Mouse (Mus musculus) embryonic stem cell, embryonic (primary cell): Measurements from ENCODE around the gene Npm3.

Source experiments
- CTCF ChIA-PET, 4 experiments: fragments of 300-600 bp in 2 of 4; fragments of 350-600 bp in 2 of 4; sonication (Branson Sonifier 250); formaldehyde crosslinking; loops; one replicate each; lab custom pipeline; 2022; ENCODE audit warnings: inconsistent platforms in 2 of 4; lab: Charles Lee
- POLR2A ChIA-PET, 4 experiments: fragments of 300-600 bp in 2 of 4; fragments of 350-600 bp in 2 of 4; sonication (Branson Sonifier 250); formaldehyde crosslinking; loops; one replicate each; lab custom pipeline; 2022; ENCODE audit warnings: antibody characterized with exemption in 4 of 4, inconsistent platforms in 1 of 4; lab: Charles Lee

The Npm3 gene

DNA sequence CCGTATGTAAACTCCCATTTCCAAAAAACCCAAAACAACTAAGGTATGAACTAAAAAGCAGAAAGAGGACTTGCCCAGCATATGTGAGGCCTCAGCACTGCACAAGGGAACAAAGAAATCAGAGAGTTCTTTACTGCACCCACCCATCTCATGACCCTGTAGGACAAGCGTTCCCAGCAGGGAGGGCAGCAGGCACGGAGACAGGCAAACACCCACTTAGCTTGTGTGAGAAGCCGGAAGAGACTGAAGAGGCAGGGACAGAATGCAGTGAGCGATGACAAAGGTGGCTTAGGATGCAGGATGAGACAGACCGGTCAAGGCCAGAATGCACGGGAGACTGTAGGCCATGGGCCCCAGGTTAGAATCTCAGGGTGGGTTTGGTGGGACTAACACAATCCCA, 17.7 kb downstream of the Npm3 start:
- POLR2A ChIA-PET, result interaction anchor here in 3 of 4 experiments (0.5 to 4.0 kb wide), 16 partner anchors 8 to 511 kb away, joined by 3 to 17 read pairs (median 3); partner anchors contain the start of genes Fgf8 (in 1 of the 3) and Mgea5 (in 1 of the 3)
- CTCF ChIA-PET, result interaction anchor here (0.6 to 5.7 kb wide), 13 partner anchors 9 to 571 kb away, joined by 3 to 31 read pairs (median 8); no protein-coding TSS in a partner anchor

DNA sequence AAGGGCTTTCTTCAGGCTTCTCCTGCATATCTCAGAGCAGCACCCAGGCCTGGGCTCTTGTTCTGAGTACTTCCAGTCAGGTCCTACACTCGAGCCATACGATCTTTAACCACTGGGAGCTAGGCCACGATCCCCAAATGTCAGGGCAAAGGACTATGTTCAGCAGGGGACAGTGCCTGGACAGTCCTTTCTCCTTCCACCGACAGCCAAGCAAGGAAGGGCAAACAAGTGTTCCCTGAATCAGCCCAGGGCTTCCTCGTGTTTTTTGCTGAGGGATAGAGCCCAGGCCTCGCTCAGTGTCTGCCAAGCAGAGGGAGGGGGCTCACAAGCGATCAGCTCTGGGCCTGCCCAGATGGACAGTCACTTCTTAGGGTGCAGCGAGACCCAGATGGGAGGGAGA, 19.3 kb downstream of the Npm3 start:
- POLR2A ChIA-PET, result interaction anchor here in 1 of 4 experiments (1.0 to 1.9 kb wide), 2 partner anchors 8 to 15 kb away, joined by 3 to 9 read pairs; no protein-coding TSS in a partner anchor
- CTCF ChIA-PET, result interaction anchor here in 2 of 4 experiments (2.6 to 5.7 kb wide), 4 partner anchors 8 to 156 kb away, joined by 14 to 31 read pairs (median 22); no protein-coding TSS in a partner anchor

DNA sequence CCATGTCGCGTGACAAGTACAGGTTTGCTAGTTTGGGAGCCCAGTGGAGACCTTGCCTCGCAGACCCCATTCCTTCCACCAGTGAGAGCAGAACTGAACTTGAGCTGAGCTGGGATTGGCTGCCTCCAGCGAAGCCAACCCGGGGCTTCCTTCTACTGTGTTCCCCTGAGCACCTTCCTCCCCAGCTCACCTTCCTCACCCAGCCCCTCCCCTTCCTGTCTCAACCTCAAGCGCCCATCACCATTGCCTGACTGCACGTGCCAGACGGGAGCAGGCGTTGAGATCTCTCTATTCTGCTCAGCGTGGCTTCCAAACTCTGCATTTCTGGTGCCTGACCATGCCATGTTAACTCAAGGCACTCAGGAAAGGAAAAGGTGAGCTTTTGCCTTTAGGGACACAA, 22.2 kb downstream of the Npm3 start:
- POLR2A ChIA-PET, result interaction anchor here in 2 of 4 experiments (0.6 to 1.9 kb wide), 9 partner anchors 8 to 651 kb away, joined by 3 to 9 read pairs (median 3); no protein-coding TSS in a partner anchor
- CTCF ChIA-PET, result interaction anchor here (0.6 to 3.3 kb wide), 9 partner anchors 9 to 156 kb away, joined by 3 to 16 read pairs (median 4); no protein-coding TSS in a partner anchor

DNA sequence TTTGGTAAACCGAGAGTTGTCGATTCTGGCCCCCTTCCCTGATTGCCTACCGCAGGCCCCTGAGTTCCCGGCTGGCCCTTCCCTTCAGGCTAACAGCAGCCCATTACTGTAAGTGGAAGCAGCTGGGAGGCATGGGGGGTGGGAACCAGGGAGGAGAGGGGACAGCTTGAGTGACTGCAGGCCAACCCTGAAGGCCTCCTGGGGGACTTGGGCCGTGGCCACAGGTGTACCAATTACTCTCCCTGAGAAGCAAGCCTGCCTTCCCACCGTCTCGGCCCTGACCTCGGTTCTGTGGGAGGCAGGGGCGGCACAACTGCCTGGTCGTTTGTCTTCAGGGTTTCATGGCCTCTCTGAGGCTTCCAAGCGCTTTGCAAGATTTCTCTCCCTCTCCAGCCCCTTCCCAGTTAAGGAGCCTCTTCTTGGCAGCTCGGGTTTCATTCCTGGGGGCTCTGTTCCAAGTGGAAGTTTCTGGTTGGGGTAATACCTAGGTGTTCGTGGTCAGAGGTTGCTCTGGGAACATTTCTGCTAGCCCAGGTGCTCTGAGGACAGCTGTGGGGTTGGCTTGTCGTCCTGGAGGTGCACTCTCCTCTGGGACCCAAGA, 23.6 kb downstream of the Npm3 start:
- ChIA-PET CTCF (interaction anchor here in 1 of 4 experiments (2.4 to 3.3 kb wide), 2 partner anchors 21 to 152 kb away, joined by 15 to 16 read pairs; no protein-coding TSS in a partner anchor), POLR2A (interaction anchor here in 2 of 4 experiments (0.9 to 1.3 kb wide), 2 partner anchors 8 to 184 kb away, joined by 3 to 6 read pairs; no protein-coding TSS in a partner anchor)

DNA sequence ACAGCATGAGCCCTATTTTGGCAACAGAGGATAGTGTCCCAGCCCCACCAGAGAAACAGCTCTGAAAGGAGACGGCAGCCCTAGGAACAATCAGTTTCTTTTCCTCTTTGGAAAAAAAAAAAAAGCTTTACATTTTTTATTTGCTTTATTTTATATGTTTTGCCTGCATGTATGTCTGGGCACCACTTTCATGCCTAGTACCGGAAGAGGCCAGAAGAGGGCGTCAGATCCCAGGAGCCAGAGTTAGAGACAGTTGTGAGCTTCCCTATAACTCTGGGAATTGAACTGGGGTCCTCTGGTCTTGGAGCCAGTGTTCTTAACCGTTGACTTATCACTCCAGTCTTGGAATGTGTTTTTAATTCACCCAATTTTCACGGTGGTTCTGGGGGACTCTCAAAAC, 27.2 kb downstream of the Npm3 start:
- CTCF ChIA-PET, result interaction anchor here (0.6 to 4.3 kb wide), 66 partner anchors 9 to 782 kb away, joined by 3 to 30 read pairs (median 4); no protein-coding TSS in a partner anchor
- POLR2A ChIA-PET, result interaction anchor here in 3 of 4 experiments (0.5 to 1.3 kb wide), 10 partner anchors 8 to 175 kb away, joined by 3 to 5 read pairs (median 3); no protein-coding TSS in a partner anchor

DNA sequence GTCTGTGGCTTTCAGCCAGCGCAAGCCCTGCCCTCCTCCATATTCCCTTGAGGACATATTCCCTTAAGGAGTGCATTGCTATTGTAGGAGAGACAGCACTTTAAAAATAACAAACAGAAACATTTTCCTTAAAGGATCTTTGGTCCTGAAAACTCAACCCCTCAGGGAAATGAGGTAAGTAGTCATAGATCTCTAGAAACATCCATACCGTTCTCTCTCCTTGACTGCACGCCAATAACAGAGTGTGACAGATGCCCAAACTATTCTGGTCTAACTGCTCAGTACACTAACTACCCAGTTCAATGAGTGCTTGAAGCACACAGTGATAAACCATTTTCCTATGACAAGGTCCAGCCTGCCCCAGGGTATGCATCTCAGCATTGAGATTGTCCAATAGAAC, 31.1 kb downstream of the Npm3 start:
- CTCF ChIA-PET, result interaction anchor here in 3 of 4 experiments (0.7 to 3.0 kb wide), 11 partner anchors 9 to 498 kb away, joined by 3 to 10 read pairs (median 4); no protein-coding TSS in a partner anchor
- POLR2A ChIA-PET, result interaction anchor here in 2 of 4 experiments (0.5 to 1.9 kb wide), 4 partner anchors 8 to 18 kb away, joined by 3 to 6 read pairs (median 3); no protein-coding TSS in a partner anchor

DNA sequence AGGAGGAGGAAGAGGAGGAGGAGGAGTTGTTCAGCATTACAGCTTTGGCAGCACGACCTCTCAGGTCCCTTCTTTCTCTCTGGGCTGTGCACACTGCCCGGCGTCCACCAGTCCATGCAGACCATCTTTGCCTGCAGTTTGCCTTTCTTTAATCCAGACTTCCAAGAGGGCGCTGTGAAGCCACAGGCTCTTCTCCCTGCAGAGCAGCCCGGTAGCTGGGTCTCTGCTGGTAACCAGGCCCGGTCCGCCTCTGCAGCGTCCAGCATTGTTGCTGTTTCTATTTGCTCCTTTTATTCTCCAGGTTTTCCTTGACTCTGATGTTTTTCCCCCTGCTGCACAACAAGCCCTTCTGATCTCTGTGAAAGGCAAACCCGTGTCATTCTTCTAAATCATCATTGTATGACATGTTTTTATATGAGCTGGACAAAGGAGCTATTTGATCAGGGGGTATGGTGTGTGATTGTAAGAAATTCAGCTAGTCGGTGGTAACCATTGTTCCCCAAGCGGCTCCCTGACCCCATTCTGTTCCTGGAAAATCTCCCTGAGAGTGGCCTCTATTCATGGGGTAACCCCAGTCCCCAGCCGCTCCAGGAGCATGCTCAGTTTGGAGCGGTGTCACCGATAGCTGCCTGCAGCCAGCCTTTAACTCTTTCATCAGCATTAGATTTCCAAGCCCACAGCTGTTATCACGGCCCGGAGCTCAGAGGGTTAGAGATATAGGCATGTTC, 31.7 kb downstream of the Npm3 start:
- CTCF ChIA-PET, result interaction anchor here (0.6 to 3.0 kb wide), 18 partner anchors 9 to 497 kb away, joined by 3 to 10 read pairs (median 3); no protein-coding TSS in a partner anchor

DNA sequence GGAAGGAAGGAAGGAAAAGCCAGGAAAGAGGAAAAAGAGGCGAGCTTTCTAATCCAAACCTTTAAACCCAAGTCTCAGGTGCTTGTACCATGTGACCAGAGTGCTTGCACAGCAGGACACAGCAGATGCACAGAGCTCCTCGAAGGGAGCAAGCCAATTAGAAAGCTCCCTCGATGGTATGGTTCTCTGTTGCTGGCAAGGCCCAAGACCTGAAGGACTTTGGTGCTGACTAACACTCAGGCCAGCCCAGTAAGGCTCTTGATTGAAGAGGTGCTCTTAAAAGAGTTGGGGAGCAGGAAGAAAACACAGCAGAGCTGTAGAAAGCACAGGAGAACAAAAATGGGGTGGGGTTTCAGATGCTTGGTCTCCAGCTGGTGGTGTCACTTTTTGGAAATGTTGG, 40.7 kb downstream of the Npm3 start:
- CTCF ChIA-PET, result interaction anchor here in 1 of 4 experiments (0.9 to 2.2 kb wide), 4 partner anchors 9 to 164 kb away, joined by 3 to 10 read pairs (median 4); no protein-coding TSS in a partner anchor
- POLR2A ChIA-PET, result interaction anchor here in 2 of 4 experiments (0.9 to 1.9 kb wide), 3 partner anchors 11 to 91 kb away, joined by 3 to 6 read pairs (median 4); no protein-coding TSS in a partner anchor

More for the DNA sequence above, 31.7 kb downstream of the Npm3 start:
- POLR2A ChIA-PET, result interaction anchor here in 2 of 4 experiments (0.5 to 1.9 kb wide), 5 partner anchors 9 to 1414 kb away, joined by 3 to 6 read pairs (median 3); no protein-coding TSS in a partner anchor
